Mouse (Mus musculus): ENCODE data around the gene Desi1. TPM values are rescaled to one million over a fixed set of nuclear protein-coding genes. Genes with fewer than 3 reads are reported as not detected.

Desi1 gene
- polyA plus RNA-seq, 1 experiment from 2014 or later: 23.8 TPM

GRCm38 (mm10) chr15:82052544-82052943, 18.9 kb upstream of the Desi1 start:
- Histone ChIP-seq H3K27ac (ENCODE audit: low read depth, low read length) (no peak overlapping the region), H3K27me3 (ENCODE audit: control insufficient read depth, insufficient read depth, low read length) (0 out of 2 replicates have a peak, but pooled peaks cover 3% of the 10 kb centered on the region), H3K36me3 (ENCODE audit: control insufficient read depth, insufficient read depth, low read length) (no peaks in the 10 kb centered on the region), H3K9me3 (replicated peaks; ENCODE audit: control insufficient read depth, low read length) (no peaks in the 10 kb centered on the region), H3K9ac (ENCODE audit: low read depth, low read length) (no peak overlapping the region), H3K4me1 (ENCODE audit: control insufficient read depth, insufficient read depth, low read length) (no peaks in the 10 kb centered on the region), H3K4me3 (ENCODE audit: low read depth, low read length) (no peak overlapping the region), H3K4me2 (no peak overlapping the region)
- ATAC-seq (replicated peaks; ENCODE audit: insufficient number of reproducible peaks, low FRiP score, low TSS enrichment): no peak
- 66% methylated on average over 5 of the region's 5 CpGs for WGBS (ENCODE audit: insufficient replicate concordance)

GRCm38 (mm10) chr15:82047080-82047883, 13.6 kb upstream of the Desi1 start, which contains the start of gene Snu13:
TSS of gene Snu13 (minus strand) at chr15:82047598.
- peak within 1 kb of the TSS; percentile 97 for H3K9ac ChIP-seq (ENCODE audit: low read depth, low read length)
- H3K36me3 ChIP-seq (ENCODE audit: control insufficient read depth, insufficient read depth, low read length): peaks cover 4% of the 10 kb centered on the region; the same call in 1 of the 2 replicates
- H3K4me2 ChIP-seq: peak within 1 kb of the TSS; percentile 92
- H3K27ac ChIP-seq (ENCODE audit: low read depth, low read length): peak within 1 kb of the TSS; percentile 89
- H3K4me3 ChIP-seq (ENCODE audit: low read depth, low read length): peak within 1 kb of the TSS; percentile 100
- peak; percentile 74 for ATAC-seq (replicated peaks; ENCODE audit: insufficient number of reproducible peaks, low FRiP score, low TSS enrichment)
- no peaks in the 10 kb centered on the region for H3K9me3 ChIP-seq (replicated peaks; ENCODE audit: control insufficient read depth, low read length)
- 1% methylated on average over 74 of the region's 74 CpGs for WGBS (ENCODE audit: insufficient replicate concordance)
- peaks cover 10% of the 10 kb centered on the region for H3K4me1 ChIP-seq (ENCODE audit: control insufficient read depth, insufficient read depth, low read length)
- 0 out of 2 replicates have a peak, but pooled peaks cover 3% of the 10 kb centered on the region for H3K27me3 ChIP-seq (ENCODE audit: control insufficient read depth, insufficient read depth, low read length)

GRCm38 (mm10) chr15:82046246-82046891, 12.7 kb upstream of the Desi1 start:
- Histone ChIP-seq H3K4me3 (ENCODE audit: low read depth, low read length) (peak overlapping the region; percentile 100), H3K9ac (ENCODE audit: low read depth, low read length) (peak overlapping the region; percentile 97), H3K4me2 (peak overlapping the region; percentile 92), H3K36me3 (ENCODE audit: control insufficient read depth, insufficient read depth, low read length) (peaks cover 4% of the 10 kb centered on the region; the same call in 1 of the 2 replicates), H3K27me3 (ENCODE audit: control insufficient read depth, insufficient read depth, low read length) (0 out of 2 replicates have a peak, but pooled peaks cover 3% of the 10 kb centered on the region), H3K4me1 (ENCODE audit: control insufficient read depth, insufficient read depth, low read length) (peaks cover 10% of the 10 kb centered on the region), H3K27ac (ENCODE audit: low read depth, low read length) (no peak overlapping the region), H3K9me3 (replicated peaks; ENCODE audit: control insufficient read depth, low read length) (no peaks in the 10 kb centered on the region)
- 0 out of 2 replicates have a peak, but pooled peaks have one; percentile 39 for ATAC-seq (replicated peaks; ENCODE audit: insufficient number of reproducible peaks, low FRiP score, low TSS enrichment)
- 4% methylated on average over 26 of the region's 26 CpGs for WGBS (ENCODE audit: insufficient replicate concordance)

- H3K4me2 ChIP-seq: no peak overlapping the region
- no peak for ATAC-seq (replicated peaks; ENCODE audit: insufficient number of reproducible peaks, low FRiP score, low TSS enrichment)
- no peak overlapping the region for H3K9ac ChIP-seq (ENCODE audit: low read depth, low read length)
Measured at GRCm38 (mm10) chr15:82044166-82044784, 10.6 kb upstream of the Desi1 start.

GRCm38 (mm10) chr15:82040650-82041049, 7.0 kb upstream of the Desi1 start:
- H3K4me2 ChIP-seq: no peak overlapping the region
- no peak for ATAC-seq (replicated peaks; ENCODE audit: insufficient number of reproducible peaks, low FRiP score, low TSS enrichment)
- no peak overlapping the region for H3K9ac ChIP-seq (ENCODE audit: low read depth, low read length)
- H3K9me3 ChIP-seq (replicated peaks; ENCODE audit: control insufficient read depth, low read length): no peaks in the 10 kb centered on the region
- H3K27ac ChIP-seq (ENCODE audit: low read depth, low read length): no peak overlapping the region
- peaks cover 17% of the 10 kb centered on the region for H3K36me3 ChIP-seq (ENCODE audit: control insufficient read depth, insufficient read depth, low read length)
- H3K4me1 ChIP-seq (ENCODE audit: control insufficient read depth, insufficient read depth, low read length): peaks cover 3% of the 10 kb centered on the region; the same call in 1 of the 2 replicates
- H3K4me3 ChIP-seq (ENCODE audit: low read depth, low read length): no peak overlapping the region
- no peaks in the 10 kb centered on the region for H3K27me3 ChIP-seq (ENCODE audit: control insufficient read depth, insufficient read depth, low read length)
- 97% methylated on average over 1 of the region's 1 CpGs for WGBS (ENCODE audit: insufficient replicate concordance)

More at GRCm38 (mm10) chr15:82044166-82044784, 10.6 kb upstream of the Desi1 start:
- Histone ChIP-seq H3K4me1 (ENCODE audit: control insufficient read depth, insufficient read depth, low read length) (peaks cover 10% of the 10 kb centered on the region), H3K9me3 (replicated peaks; ENCODE audit: control insufficient read depth, low read length) (no peaks in the 10 kb centered on the region), H3K27me3 (ENCODE audit: control insufficient read depth, insufficient read depth, low read length) (0 out of 2 replicates have a peak, but pooled peaks cover 2% of the 10 kb centered on the region), H3K36me3 (ENCODE audit: control insufficient read depth, insufficient read depth, low read length) (peaks cover 12% of the 10 kb centered on the region), H3K27ac (ENCODE audit: low read depth, low read length) (no peak overlapping the region), H3K4me3 (ENCODE audit: low read depth, low read length) (no peak overlapping the region)
- 95% methylated on average over 7 of the region's 7 CpGs for WGBS (ENCODE audit: insufficient replicate concordance)

- H3K27ac ChIP-seq (ENCODE audit: low read depth, low read length): no peak overlapping the region
- H3K4me1 ChIP-seq (ENCODE audit: control insufficient read depth, insufficient read depth, low read length): no peaks in the 10 kb centered on the region
- H3K27me3 ChIP-seq (ENCODE audit: control insufficient read depth, insufficient read depth, low read length): no peaks in the 10 kb centered on the region
- H3K4me3 ChIP-seq (ENCODE audit: low read depth, low read length): no peak overlapping the region
- H3K4me2 ChIP-seq: no peak overlapping the region
- H3K9me3 ChIP-seq (replicated peaks; ENCODE audit: control insufficient read depth, low read length): no peaks in the 10 kb centered on the region
- 77% methylated on average over 12 of the region's 12 CpGs for WGBS (ENCODE audit: insufficient replicate concordance)
- ATAC-seq (replicated peaks; ENCODE audit: insufficient number of reproducible peaks, low FRiP score, low TSS enrichment): no peak
- H3K36me3 ChIP-seq (ENCODE audit: control insufficient read depth, insufficient read depth, low read length): peaks cover 21% of the 10 kb centered on the region
- H3K9ac ChIP-seq (ENCODE audit: low read depth, low read length): no peak overlapping the region
Measured at GRCm38 (mm10) chr15:82035904-82036689, 2.4 kb upstream of the Desi1 start.

GRCm38 (mm10) chr15:82032386-82032785, 1.3 kb downstream of the Desi1 start:
- Histone ChIP-seq H3K36me3 (ENCODE audit: control insufficient read depth, insufficient read depth, low read length) (peaks cover 24% of the 10 kb centered on the region), H3K27ac (ENCODE audit: low read depth, low read length) (no peak overlapping the region), H3K9ac (ENCODE audit: low read depth, low read length) (no peak overlapping the region), H3K4me1 (ENCODE audit: control insufficient read depth, insufficient read depth, low read length) (no peaks in the 10 kb centered on the region), H3K9me3 (replicated peaks; ENCODE audit: control insufficient read depth, low read length) (no peaks in the 10 kb centered on the region), H3K4me2 (no peak overlapping the region), H3K27me3 (ENCODE audit: control insufficient read depth, insufficient read depth, low read length) (no peaks in the 10 kb centered on the region), H3K4me3 (ENCODE audit: low read depth, low read length) (no peak overlapping the region)
- no peak for ATAC-seq (replicated peaks; ENCODE audit: insufficient number of reproducible peaks, low FRiP score, low TSS enrichment)
- 83% methylated on average over 7 of the region's 7 CpGs for WGBS (ENCODE audit: insufficient replicate concordance)

- H3K9ac ChIP-seq (ENCODE audit: low read depth, low read length): no peak overlapping the region
- no peaks in the 10 kb centered on the region for H3K4me1 ChIP-seq (ENCODE audit: control insufficient read depth, insufficient read depth, low read length)
- WGBS (ENCODE audit: insufficient replicate concordance): 89% methylated on average over 7 of the region's 7 CpGs
- H3K36me3 ChIP-seq (ENCODE audit: control insufficient read depth, insufficient read depth, low read length): peaks cover 40% of the 10 kb centered on the region
- H3K4me2 ChIP-seq: no peak overlapping the region
- no peak overlapping the region for H3K4me3 ChIP-seq (ENCODE audit: low read depth, low read length)
- no peak for ATAC-seq (replicated peaks; ENCODE audit: insufficient number of reproducible peaks, low FRiP score, low TSS enrichment)
- no peaks in the 10 kb centered on the region for H3K9me3 ChIP-seq (replicated peaks; ENCODE audit: control insufficient read depth, low read length)
- no peak overlapping the region for H3K27ac ChIP-seq (ENCODE audit: low read depth, low read length)
- H3K27me3 ChIP-seq (ENCODE audit: control insufficient read depth, insufficient read depth, low read length): no peaks in the 10 kb centered on the region
Measured at GRCm38 (mm10) chr15:82027726-82028125, 5.9 kb downstream of the Desi1 start.
